Mouse (Mus musculus) adrenal gland, postnatal 14 days (tissue): Measurements from ENCODE around the gene Smim24. TPM values are rescaled to one million over a fixed set of nuclear protein-coding genes. Genes with fewer than 3 reads are reported as not detected.

ENCODE experiments used
- DNase-seq: peaks from one replicate; pipeline ENCODE4 v3.0.0; 2021; ENCODE audit warnings: mixed read lengths
- long read RNA-seq, 2 experiments: library from polyadenylated mRNA; stranded (forward); transcript quantifications; one replicate each; pipeline ENCODE4 v2.0.0; 2021
- total RNA-seq: library from RNA; stranded (reverse); gene quantifications from 2 replicates; pipeline ENCODE4 v1.2.3, GENCODE M21; 2021

The Smim24 gene
- 0.94 and 1.9 TPM in 2 replicates for total RNA-seq
- long read RNA-seq, experiment 1, partial matches to known transcripts: 0 of 1 reads
- long read RNA-seq, experiment 1, other reads (novel, unspliced or antisense): 0 of 1 reads
- long read RNA-seq, experiment 2, partial matches to known transcripts: 0 of 1 reads
- long read RNA-seq, experiment 2, other reads (novel, unspliced or antisense): 0 of 1 reads

- no peak for DNase-seq
Measured at GRCm38 (mm10) chr10:81392781-81393185, at the start of gene Smim24. Gene Smim24, plus strand, starts transcription at chr10:81393051.

- peak; percentile 76 for DNase-seq
Measured at GRCm38 (mm10) chr10:81344421-81345161, 48.3 kb upstream of the Smim24 start.

GRCm38 (mm10) chr10:81345162-81345534, 47.7 kb upstream of the Smim24 start:
- DNase-seq: no peak

- DNase-seq: peak; percentile 92
Measured at GRCm38 (mm10) chr10:81346453-81347067, 46.3 kb upstream of the Smim24 start.

DNA sequence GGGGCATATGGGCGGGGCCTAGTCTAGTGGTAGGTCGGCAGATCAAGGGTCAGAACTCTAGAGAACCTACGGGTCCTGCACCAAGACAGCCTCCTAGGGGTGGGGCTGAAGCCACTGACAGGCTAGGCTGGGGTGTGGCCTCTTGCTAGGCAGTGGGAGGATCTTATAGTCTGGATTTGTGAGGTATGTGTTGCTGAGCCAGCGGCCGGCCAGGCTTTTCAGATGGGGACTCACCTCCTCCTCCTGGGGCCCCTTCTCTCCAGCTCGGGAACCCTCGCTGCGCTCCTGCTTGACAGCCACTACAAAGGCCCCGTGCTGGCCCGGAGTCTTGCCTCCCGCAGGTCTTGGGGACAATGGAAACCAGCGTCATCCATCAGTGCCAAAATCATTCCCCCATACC, 43.7 kb upstream of the Smim24 start:
- peak; percentile 70 for DNase-seq

DNA sequence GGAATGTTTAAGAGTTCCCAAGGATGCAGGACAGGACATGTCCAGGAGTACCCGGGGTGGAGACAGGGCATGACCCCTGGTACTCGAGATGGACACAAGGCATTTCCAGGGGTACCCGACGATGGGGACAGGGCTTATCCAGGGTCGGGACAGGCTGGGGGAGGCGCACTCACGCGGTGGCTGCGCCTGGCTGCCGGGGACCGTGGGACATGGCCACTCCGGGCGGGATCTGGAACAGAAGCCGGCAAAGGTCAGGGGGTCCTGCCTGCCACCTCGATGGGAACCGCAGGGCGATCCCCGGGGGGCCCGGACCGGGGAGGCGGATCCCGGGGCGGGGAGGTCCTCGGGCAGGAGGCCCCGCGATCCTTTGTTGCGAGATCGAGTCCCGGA, 42.9 kb upstream of the Smim24 start:
- no peak for DNase-seq

DNA sequence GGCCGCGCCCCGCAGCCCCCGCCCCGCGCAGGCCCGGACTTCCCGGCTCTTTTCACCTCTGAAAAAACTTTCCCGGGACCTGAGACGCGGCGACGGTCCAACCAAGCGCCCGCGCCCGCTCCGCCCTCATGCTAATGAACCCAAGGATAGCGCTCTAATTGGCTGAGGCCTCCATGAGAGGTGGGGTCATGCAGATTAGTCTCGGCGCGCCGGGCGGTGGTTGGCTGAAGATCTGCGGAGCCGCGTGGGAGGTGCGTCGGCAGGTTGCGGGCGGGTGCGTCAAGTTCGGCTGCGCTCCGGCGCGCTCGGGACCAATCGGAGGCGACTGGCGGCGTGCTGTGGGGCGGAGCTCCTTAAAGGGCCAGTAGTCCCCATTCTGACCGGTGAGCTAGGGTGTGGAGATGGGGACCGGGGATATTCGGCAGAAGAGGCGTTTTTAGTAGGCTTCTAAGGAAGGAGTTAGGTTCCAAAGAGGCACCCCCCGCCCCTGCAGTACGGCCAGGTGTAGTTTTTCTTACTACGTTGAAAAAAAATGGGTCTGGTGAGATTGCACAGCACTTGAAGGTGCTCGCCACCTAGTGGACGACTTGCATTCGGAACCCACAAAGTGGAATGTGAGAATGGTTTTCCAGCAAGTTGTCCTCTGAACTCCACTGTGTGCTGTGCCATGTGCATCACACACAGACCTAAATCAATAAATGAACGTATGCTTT, 42.3 kb upstream of the Smim24 start, which contains the start of gene Hmg20b:
Gene Hmg20b (minus strand): TSS at position 130 of the 713 bp plus-strand sequence.
- peak; percentile 99 for DNase-seq

DNA sequence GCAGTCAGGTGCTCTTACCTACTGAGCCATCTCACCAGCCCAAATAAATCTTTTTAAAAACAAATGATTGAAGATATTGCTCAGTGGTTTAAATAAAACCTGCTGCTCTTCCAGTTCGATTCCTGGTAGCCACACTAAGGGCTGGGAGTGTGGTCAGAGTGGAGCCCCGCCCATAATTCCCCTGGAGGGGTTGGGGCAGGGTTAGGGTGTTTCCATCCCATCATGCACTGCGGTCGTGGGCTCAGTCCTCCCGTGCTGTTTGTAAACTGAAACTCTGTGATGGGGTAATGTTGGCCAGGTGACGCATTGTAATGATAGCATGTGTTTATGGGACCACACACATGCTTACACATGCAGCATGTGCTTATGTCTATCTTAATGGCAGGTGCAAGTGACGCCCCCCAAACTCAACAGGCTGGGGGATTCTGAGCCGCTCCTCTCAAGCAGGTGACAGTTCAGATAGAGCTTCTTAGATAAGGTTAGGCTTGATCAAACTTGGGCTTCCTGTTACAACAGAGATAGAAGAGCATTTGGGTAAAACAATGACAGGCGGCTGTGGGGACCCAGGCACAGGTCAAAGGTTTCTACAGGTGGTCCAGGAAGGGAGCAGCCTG, 41.1 kb upstream of the Smim24 start:
- DNase-seq: no peak

DNA sequence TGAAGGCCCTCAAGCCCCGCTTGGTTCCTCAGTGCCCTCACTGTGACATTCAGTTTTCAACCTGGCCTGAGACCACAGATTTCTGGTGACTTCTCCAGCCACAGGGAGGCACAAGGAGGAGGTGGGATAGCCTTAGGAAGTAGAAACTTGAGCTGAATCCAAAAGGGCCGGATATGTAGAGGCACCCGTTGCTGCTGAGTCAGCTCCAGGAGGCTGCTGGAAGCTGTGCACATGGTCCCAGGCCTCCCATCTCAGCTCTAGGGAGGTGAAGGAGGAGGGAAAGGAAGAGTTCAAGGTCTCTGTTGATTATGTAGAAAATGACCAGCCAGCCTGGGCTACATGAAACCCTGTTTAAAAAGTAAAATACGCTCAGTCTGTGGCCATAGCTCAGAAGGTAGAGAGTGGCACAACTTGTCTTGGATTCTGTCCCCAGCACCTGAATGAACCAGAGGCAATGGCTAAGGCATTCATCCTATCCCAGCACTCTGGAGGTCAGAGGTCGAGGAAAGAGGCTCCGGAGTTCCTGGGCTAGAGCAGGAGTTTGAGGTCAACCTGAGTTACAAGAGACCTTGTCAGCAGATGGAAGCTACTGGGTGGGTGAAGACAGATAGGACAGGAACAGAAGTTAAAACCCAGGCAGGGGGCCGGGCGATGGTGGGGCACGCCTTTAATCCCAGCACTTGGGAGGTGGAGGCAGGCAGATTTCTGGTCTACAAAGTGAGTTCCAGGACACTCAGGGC, 37.9 kb upstream of the Smim24 start:
- no peak for DNase-seq

- no peak for DNase-seq
Measured at GRCm38 (mm10) chr10:81355533-81355932, 37.3 kb upstream of the Smim24 start.

DNA sequence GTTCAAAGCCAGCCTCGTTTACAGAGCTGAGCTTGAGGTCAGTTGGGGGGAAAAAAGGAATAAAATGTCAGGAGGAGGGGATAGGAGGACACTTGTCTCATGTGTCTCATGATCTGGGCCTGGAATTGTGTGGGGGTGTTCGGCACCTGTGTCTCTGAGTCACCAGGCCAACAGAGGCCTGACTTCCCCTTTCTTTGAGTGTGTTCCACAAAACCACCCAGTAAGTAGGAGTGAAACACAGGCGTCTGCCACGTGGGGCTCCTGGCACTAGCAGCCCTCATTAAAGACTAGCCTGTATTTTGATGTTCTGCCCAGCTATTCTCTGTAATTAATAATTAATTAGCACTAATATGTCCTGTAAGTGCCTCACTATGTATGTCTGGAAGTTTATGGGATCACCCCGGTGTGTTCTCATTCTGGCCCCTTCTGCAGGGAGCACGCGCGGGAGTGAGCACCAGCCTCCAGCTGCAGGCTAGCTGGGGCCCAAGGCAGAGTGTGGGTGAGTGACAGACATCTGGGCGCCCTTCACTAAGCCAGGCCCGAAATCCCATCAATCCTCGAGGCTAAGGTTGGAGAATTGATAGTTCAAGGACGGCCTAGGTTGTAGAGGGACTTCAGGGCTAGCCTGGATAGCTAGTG, 36.4 kb upstream of the Smim24 start:
- DNase-seq: no peak

DNA sequence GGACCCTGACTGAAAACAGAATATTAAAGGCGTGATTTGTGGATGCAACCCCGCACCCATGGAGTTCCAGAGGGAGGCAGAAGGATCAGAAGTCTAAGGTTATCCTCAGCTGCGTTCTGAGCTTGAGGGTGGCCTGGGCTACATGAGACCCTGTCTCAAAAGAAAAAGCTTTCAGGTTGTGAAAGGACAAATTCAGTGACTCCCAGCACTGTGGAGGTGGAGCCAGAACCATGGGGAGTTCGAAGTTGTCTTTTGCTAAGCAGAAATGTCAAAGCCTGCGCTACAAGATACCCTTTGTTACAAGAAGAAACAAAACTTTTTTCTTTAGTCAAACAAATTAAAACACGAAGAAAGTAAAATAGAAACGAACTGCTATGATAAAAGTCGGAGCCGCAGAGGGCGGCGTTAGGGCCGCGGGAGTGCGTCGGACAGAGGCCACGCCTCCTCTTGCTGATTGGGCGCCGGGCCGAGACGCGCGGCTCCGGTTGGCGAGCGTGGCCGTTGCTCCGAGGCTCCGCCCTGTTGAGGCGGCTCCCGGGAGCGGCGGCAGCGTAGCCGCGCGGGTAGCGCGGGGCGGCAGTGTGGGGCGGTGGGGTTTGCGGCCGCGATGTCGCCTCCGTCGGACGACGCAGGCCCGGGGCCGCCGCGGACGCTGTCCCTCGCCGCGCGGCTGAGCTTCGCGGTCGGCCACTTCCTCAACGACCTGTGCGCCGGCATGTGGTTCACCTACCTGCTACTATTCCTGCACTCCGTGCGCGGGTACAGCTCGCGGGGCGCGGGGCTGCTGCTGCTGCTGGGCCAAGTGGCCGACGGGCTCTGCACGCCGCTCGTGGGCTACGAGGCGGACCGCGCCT, 35.6 kb upstream of the Smim24 start, which contains the start of gene Mfsd12:
Gene Mfsd12 (plus strand): TSS at position 501 of the 854 bp plus-strand sequence.
- DNase-seq: peak; percentile 95

DNA sequence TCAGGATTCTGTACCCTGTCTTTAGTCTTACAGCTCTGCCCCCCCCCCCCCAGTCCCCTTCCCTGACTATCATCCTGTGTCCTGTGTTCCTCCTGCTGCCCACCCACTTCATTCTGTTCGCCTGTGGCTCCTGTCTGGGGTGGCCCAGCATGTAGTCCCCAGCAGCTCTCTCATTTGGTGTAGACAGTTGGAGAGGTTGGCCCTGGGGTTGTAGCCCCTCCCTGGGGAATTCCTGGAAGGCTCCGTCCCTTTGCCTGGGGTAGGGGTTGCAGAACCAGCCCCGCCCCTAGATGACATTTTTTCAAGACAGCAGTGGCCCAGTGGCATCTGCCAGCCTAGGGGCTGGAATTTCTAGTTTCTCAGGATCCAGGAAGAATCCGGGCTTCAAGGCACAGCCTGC, 34.6 kb upstream of the Smim24 start:
- DNase-seq: no peak

DNA sequence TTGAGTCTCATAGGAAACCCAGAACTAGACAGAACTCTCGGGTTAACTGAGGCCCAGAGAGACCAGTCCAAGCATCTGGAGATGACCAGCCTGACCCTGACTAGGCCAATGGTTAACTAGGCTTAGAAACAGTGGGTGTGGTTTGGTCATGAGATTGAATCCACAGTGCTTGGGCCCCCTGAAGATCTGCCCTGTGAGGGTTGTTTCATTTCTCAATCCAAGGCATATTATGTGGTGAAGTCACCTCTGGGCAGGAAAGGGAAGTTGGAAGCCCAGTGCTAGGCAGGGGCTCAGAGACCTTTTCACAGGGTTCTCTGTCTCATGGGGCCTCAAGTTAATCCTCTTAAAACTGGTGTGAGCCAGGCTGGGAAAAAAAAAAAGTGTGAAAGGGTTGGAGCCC, 34.0 kb upstream of the Smim24 start:
- no peak for DNase-seq

GRCm38 (mm10) chr10:81360721-81361120, 32.1 kb upstream of the Smim24 start:
- DNase-seq: no peak

- peak; percentile 52 for DNase-seq
Measured at GRCm38 (mm10) chr10:81362336-81362949, 30.4 kb upstream of the Smim24 start.

- DNase-seq: peak; percentile 63
Measured at GRCm38 (mm10) chr10:81363436-81364346, 29.2 kb upstream of the Smim24 start.

DNA sequence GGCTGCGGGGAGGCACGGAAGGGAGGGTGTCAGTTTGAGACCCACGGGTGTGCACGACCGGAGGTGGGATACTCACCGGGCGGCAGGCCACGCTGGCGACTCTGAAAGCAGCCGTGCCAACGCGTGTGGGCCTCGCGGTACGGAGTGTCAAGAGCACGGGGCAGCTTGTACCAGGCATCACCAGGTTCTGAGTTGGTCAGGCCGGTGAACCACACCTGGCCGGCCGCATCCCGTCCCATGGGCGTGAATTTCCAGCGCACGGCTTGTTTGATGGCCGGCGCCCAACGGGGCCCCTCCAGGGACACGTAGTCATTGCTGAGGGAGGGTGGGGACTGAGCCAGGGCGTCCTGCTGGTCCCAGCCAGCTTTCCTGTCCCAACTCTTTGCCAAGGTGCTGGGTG, 28.2 kb upstream of the Smim24 start:
- peak; percentile 70 for DNase-seq
